Mouse (Mus musculus) urinary bladder, adult 2 months (tissue): ENCODE measurements around the gene Ydjc. TPM values are rescaled to one million over a fixed set of nuclear protein-coding genes. Genes with fewer than 3 reads are reported as not detected.

Experiments
- polyA plus RNA-seq: library from polyadenylated mRNA; depleted of rRNA; stranded (reverse); fragments of >200 nt; gene quantifications from 2 replicates; pipeline ENCODE4 v1.2.3, GENCODE M21; 2012; rRNA removed

Ydjc gene
- polyA plus RNA-seq, 1 experiment, result 11.9 TPM

Other genes starting within 250 kb of the Ydjc start
- gene Ppm1f, start 248.2 kb upstream of the Ydjc start, polyA plus RNA-seq, result 17.8 and 18.2 TPM in 2 replicates
- 122 and 134 TPM in 2 replicates for gene Mapk1, start 161.2 kb upstream of the Ydjc start, polyA plus RNA-seq
- gene Ypel1, start 74.9 kb upstream of the Ydjc start, polyA plus RNA-seq, result 4.2 and 4.5 TPM in 2 replicates
- 86.8 and 97.1 TPM in 2 replicates for gene Ppil2, start 33.4 kb upstream of the Ydjc start, polyA plus RNA-seq
- gene 2610318N02Rik, start 19.5 kb upstream of the Ydjc start, polyA plus RNA-seq, result 0.50 and 0.74 TPM in 2 replicates
- gene Sdf2l1, start 12.2 kb upstream of the Ydjc start, polyA plus RNA-seq, result 16.1 and 17.9 TPM in 2 replicates
- 4.9 and 5.5 TPM in 2 replicates for gene Ccdc116, start 2.6 kb downstream of the Ydjc start, polyA plus RNA-seq
- gene Ube2l3, start 58.0 kb downstream of the Ydjc start, polyA plus RNA-seq, result 105 and 111 TPM in 2 replicates
- gene Rimbp3, start 64.0 kb downstream of the Ydjc start, polyA plus RNA-seq, result 0.26 and 0.37 TPM in 2 replicates
- gene Hic2, start 89.0 kb downstream of the Ydjc start, polyA plus RNA-seq, result 3.5 and 4.7 TPM in 2 replicates
- gene Tmem191c, start 131.5 kb downstream of the Ydjc start, polyA plus RNA-seq, result 30.4 and 31.6 TPM in 2 replicates
- gene Serpind1, start 186.8 kb downstream of the Ydjc start, polyA plus RNA-seq, result 0.19 and 0.24 TPM in 2 replicates